Mouse (Mus musculus) granulocyte monocyte progenitor cell, adult 5-6 weeks (primary cell): ENCODE data around the gene Enpep. TPM values are rescaled to one million over a fixed set of nuclear protein-coding genes. Genes with fewer than 3 reads are reported as not detected.

Experiments
- total RNA-seq, 2 experiments: library from RNA; stranded (forward) in 1 of 2; stranded (reverse) in 1 of 2; fragments of 200-712, 200-1000 nt in 1 of 2; fragments of >200 nt in 1 of 2; fragmentation: Nextera tagmentation in 1 of 2; gene quantifications; 2 replicates each; pipeline ENCODE4 v1.2.3; 2014 to 2017

The Enpep gene
- total RNA-seq, 2 experiments from 2014 or later: not detected

Other genes with a start within 250 kb of the Enpep start
- gene Pitx2, start 132.8 kb downstream of the Enpep start, total RNA-seq (2014; fragmentation: Nextera tagmentation): not detected in 2 replicates
- not detected in 2 replicates for gene Pitx2, start 132.8 kb downstream of the Enpep start, total RNA-seq (2017)
- gene Elovl6, start 199.6 kb upstream of the Enpep start, total RNA-seq (2014; fragmentation: Nextera tagmentation): 24.6 and 31.6 TPM in 2 replicates
- gene Elovl6, start 199.6 kb upstream of the Enpep start, total RNA-seq (2017): 10.9 and 13.2 TPM in 2 replicates